Mouse (Mus musculus): Measurements from ENCODE around the gene Xab2. TPM values are rescaled to one million over a fixed set of nuclear protein-coding genes. Genes with fewer than 3 reads are reported as not detected.

Gene Xab2
- polyA plus RNA-seq, 1 experiment: 66.6 TPM

DNA sequence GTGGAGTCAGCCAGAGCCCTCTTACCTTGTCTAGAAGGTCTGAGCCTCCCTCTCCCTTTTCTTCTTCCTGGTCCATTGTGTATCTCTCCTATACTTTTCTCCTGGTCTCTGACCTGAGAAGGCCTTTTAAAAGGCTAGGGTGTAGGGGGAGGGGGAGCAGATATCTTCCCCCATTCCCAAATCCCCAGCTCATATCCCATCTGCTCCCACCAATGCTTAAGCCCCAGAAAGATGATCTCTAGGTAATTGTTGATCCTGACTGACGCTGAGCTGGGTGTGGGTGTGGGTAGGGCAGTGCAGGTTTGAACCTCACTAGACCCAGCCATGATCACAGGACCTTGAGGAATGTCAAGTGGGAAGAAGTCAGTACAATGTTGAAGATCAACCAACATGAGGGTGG is 4.3 kb upstream of the Xab2 start, which contains the start of gene Pcp2:
Gene Pcp2, minus strand, starts transcription at position 101 of the 400 bp plus-strand sequence.
- TF ChIP-seq CTCF (IDR thresholded peaks at IDR 0.05; ENCODE audit: insufficient read depth, low read length): no peak
- no peak for TF ChIP-seq POLR2A (IDR thresholded peaks at IDR 0.05; ENCODE audit: borderline replicate concordance, extremely low read depth, low read depth, low read length)
- 53% methylated on average over 1 of the region's 1 CpGs for WGBS

DNA sequence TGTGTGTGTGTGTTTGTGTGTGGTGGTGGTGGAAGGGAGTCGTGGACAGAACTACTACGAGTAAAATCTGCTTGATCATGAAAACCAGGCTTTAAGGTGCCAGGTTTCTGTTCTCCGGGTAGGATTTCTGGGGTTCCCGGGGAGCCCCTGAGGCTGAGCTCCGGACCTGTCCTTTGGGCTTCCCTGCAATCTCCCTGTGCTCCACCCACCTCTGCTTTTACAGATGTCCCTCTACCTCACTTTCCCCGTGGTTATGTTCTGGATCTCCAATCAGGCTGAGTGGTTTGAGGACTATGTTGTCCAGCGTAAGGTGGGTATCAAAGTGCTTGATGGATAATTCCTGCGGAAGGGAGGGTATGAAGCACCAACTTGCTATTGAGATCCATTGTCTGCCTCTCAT is 1.0 kb upstream of the Xab2 start:
- H3K4me1 ChIP-seq (ENCODE audit: control insufficient read depth, insufficient read depth, low read length): no peaks in the 10 kb centered on the region; the same call in 1 of the 2 replicates
- TF ChIP-seq POLR2A (IDR thresholded peaks at IDR 0.05; ENCODE audit: borderline replicate concordance, extremely low read depth, low read depth, low read length) (no peak), CTCF (IDR thresholded peaks at IDR 0.05; ENCODE audit: insufficient read depth, low read length) (no peak)
- WGBS: 58% methylated on average over 8 of the region's 8 CpGs
- H3K4me3 ChIP-seq (replicated peaks; ENCODE audit: extremely low read depth, low read depth, low read length): no peak overlapping the region
- no peak for DNase-seq

More for the DNA sequence above, 4.3 kb upstream of the Xab2 start, which contains the start of gene Pcp2:
- DNase-seq: no peak
- Histone ChIP-seq H3K4me1 (ENCODE audit: control insufficient read depth, insufficient read depth, low read length) (no peaks in the 10 kb centered on the region), H3K4me3 (replicated peaks; ENCODE audit: extremely low read depth, low read depth, low read length) (no peak within 1 kb of the TSS)

DNA sequence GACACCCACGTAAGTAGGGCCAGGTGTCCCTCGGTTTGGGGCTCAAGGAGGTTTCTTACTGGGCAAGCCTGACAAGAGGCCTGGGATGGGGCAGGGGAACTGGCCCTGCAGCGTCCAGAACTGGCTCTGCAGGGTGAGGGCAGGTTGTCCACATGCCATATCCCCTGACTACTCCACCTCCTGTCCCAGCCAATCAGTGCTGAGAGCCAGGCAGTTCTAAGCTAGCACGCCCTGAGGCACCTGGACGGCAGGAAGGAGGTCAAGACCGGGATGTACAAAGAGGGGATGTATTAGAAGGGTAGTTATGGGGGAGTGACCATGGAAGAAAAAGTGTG is 11.3 kb downstream of the Xab2 start:
- DNase-seq: peak; percentile 48
- 70% methylated on average over 6 of the region's 6 CpGs for WGBS
- no peak for TF ChIP-seq CTCF (IDR thresholded peaks at IDR 0.05; ENCODE audit: insufficient read depth, low read length)
- peak; percentile 27; the same call in 1 of the 2 replicates for TF ChIP-seq POLR2A (IDR thresholded peaks at IDR 0.05; ENCODE audit: borderline replicate concordance, extremely low read depth, low read depth, low read length)
- no peaks in the 10 kb centered on the region for H3K4me1 ChIP-seq (ENCODE audit: control insufficient read depth, insufficient read depth, low read length)
- no peak overlapping the region for H3K4me3 ChIP-seq (replicated peaks; ENCODE audit: extremely low read depth, low read depth, low read length)

DNA sequence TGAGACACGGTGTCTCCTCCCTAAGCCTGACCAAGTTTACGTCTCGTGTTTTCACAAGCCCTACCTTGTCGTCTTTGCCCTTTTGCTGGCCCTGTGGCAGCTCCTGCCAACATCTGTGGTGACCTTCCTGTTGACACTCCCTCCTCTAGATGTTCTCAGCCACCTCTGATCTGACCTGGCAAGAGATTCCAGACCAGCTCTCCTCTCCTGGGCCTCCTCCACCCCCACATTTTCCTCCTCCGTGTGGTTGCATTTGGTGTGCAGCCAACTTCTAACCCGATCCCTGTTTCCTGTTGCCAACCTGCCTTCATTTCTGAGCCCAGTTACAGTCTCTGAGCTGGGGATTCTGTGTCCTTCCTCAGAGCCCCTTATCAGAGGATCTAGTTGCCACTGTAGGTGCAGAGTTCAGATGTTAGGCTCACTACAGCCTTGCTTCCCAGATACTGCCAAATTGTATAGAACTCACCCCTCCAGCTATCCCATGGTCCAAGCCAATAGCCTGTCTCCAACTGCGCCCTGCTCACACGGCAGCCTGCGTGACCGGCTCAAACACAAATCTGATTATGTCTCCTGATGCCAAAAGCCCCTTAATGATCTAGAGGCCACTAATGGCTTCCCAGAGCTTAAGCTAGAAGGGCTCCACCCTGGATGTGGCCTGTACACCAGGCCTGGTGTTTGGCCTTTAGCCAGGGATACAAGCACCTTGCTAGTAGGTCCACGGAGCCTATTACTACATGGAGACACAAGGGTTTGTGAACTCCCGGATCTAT is 11.9 kb downstream of the Xab2 start:
- DNase-seq: peak; percentile 40
- Histone ChIP-seq H3K4me1 (ENCODE audit: control insufficient read depth, insufficient read depth, low read length) (no peaks in the 10 kb centered on the region), H3K4me3 (replicated peaks; ENCODE audit: extremely low read depth, low read depth, low read length) (no peak overlapping the region)
- 63% methylated on average over 12 of the region's 12 CpGs for WGBS
- TF ChIP-seq CTCF (IDR thresholded peaks at IDR 0.05; ENCODE audit: insufficient read depth, low read length) (no peak), POLR2A (IDR thresholded peaks at IDR 0.05; ENCODE audit: borderline replicate concordance, extremely low read depth, low read depth, low read length) (no peak)

DNA sequence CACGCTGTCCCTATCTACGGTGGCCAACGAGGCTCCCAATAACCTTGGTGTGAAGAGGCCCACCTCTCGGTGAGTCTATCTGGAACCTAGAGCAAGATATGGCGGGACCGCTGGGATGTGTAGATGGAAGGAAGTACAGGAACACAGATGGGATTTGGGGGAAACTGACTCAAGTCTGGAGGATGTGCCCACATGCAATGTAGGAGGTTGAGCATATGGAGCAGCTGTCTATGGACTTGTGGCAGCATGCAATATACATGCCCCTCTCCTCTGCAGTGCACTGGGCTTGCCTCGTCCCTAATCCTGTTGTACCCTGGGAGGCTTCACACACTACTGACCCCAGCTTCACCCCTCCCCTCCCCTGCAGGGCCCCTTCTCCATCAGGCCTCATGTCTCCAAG is 13.3 kb downstream of the Xab2 start:
- TF ChIP-seq POLR2A (IDR thresholded peaks at IDR 0.05; ENCODE audit: borderline replicate concordance, extremely low read depth, low read depth, low read length): no peak
- TF ChIP-seq CTCF (IDR thresholded peaks at IDR 0.05; ENCODE audit: insufficient read depth, low read length): no peak
- Histone ChIP-seq H3K4me3 (replicated peaks; ENCODE audit: extremely low read depth, low read depth, low read length) (no peak overlapping the region), H3K4me1 (ENCODE audit: control insufficient read depth, insufficient read depth, low read length) (no peaks in the 10 kb centered on the region)
- 88% methylated on average over 7 of the region's 7 CpGs for WGBS
- DNase-seq: no peak

DNA sequence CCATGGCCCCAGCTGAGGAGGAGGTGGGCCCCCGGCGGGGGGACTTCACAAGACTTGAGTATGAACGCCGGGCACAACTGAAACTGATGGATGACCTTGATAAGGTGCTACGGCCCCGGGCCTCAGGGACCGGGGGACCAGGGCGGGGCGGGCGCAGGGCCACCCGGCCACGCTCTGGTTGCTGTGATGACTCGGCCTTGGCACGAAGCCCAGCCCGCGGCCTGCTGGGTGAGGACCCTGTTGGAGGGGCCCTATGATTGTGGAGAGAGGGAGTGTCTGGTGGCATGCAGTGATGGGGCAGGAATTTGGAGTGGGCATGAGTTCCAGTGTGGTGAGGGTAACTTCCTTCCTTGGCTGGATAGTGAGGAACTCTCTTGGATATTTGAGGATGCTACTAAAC is 14.5 kb downstream of the Xab2 start:
- TF ChIP-seq POLR2A (IDR thresholded peaks at IDR 0.05; ENCODE audit: borderline replicate concordance, extremely low read depth, low read depth, low read length): no peak
- no peak for TF ChIP-seq CTCF (IDR thresholded peaks at IDR 0.05; ENCODE audit: insufficient read depth, low read length)
- WGBS: 42% methylated on average over 16 of the region's 16 CpGs
- no peak overlapping the region for H3K4me3 ChIP-seq (replicated peaks; ENCODE audit: extremely low read depth, low read depth, low read length)
- no peak for DNase-seq
- H3K4me1 ChIP-seq (ENCODE audit: control insufficient read depth, insufficient read depth, low read length): no peaks in the 10 kb centered on the region

DNA sequence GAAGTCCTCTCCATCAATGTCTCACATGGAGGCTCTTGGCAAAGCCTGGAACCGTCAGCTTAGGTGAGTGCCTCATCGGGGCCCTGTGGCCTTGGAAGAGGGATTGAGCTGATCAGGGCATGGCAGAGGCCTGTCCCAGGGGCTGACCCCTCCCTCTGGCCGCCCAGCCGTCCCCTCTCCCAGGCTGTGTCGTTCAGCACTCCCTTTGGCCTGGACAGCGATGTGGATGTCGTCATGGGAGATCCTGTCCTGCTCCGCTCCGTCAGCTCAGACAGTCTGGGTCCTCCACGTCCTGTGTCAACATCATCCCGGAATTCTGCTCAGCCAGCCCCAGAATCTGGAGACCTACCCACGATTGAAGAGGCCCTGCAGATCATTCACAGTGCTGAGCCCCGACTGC is 17.7 kb downstream of the Xab2 start:
- Histone ChIP-seq H3K4me3 (replicated peaks; ENCODE audit: extremely low read depth, low read depth, low read length) (no peak overlapping the region), H3K4me1 (ENCODE audit: control insufficient read depth, insufficient read depth, low read length) (no peaks in the 10 kb centered on the region)
- DNase-seq: no peak
- TF ChIP-seq POLR2A (IDR thresholded peaks at IDR 0.05; ENCODE audit: borderline replicate concordance, extremely low read depth, low read depth, low read length) (no peak), CTCF (IDR thresholded peaks at IDR 0.05; ENCODE audit: insufficient read depth, low read length) (no peak)
- 59% methylated on average over 13 of the region's 13 CpGs for WGBS

DNA sequence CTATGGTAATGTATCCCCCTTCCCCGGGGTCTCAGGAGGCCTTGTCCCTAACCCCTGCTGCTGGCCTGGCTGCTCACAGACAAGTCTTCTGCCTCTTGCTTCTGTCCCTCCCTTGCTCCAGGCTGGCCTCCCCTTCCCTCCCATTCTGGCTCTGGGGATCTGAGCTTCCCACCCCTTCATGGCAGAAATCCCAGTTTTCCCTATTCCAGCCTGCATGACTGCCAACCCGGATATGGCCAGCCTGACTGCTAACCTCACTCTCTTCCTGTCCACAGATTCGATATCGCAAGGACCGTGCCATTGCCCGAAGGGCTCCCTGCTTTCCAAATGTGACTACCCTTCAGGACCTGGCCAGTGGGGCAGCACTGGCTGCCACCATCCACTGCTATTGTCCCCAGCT is 20.7 kb downstream of the Xab2 start:
- TF ChIP-seq CTCF (IDR thresholded peaks at IDR 0.05; ENCODE audit: insufficient read depth, low read length) (no peak), POLR2A (IDR thresholded peaks at IDR 0.05; ENCODE audit: borderline replicate concordance, extremely low read depth, low read depth, low read length) (no peak)
- Histone ChIP-seq H3K4me3 (replicated peaks; ENCODE audit: extremely low read depth, low read depth, low read length) (no peak overlapping the region), H3K4me1 (ENCODE audit: control insufficient read depth, insufficient read depth, low read length) (no peaks in the 10 kb centered on the region)
- no peak for DNase-seq
- 54% methylated on average over 6 of the region's 6 CpGs for WGBS

DNA sequence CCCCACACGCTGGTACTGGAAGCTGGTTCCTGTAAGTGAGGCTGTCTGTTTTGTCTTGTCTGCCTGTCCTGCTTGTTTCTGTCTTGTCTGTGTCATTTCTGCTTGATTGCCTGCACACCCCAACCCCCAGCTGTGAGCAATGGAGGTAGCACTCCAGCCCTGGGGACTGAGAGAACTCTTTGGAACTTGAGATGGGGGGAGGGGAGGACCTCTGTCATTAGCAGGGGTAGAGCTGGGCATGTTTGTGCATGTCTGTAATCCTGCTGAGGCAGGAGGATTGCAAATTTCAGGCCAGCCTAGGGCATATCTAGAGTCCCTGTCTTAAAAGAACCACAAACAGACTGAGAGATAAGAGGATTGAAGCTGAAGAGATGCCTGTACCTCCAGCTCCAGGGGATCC is 21.9 kb downstream of the Xab2 start:
- DNase-seq: no peak
- 88% methylated on average over 1 of the region's 1 CpGs for WGBS
- no peak overlapping the region for H3K4me3 ChIP-seq (replicated peaks; ENCODE audit: extremely low read depth, low read depth, low read length)

DNA sequence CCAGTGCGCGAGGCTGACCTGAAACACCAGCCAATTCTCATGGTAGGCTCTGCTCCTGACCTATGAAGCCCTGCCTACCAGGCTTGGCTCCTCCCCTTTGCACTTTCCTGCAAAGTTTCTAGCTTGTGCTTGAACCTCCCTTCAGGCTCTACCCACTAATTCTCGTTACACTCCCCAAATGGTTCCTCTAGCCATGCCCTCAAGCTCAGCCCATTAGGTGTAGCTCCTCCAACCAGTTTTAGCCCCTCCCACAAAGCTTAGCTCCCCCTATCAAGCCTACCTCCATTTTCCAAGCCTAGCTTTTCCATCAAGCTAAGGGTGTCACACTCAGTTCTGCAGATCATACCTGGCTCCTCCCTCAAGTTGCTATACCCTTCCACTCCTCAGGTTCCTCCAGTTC is 23.1 kb downstream of the Xab2 start:
- no peak for DNase-seq
- Histone ChIP-seq H3K4me1 (ENCODE audit: control insufficient read depth, insufficient read depth, low read length) (no peaks in the 10 kb centered on the region), H3K4me3 (replicated peaks; ENCODE audit: extremely low read depth, low read depth, low read length) (no peak overlapping the region)
- 76% methylated on average over 3 of the region's 3 CpGs for WGBS
- TF ChIP-seq POLR2A (IDR thresholded peaks at IDR 0.05; ENCODE audit: borderline replicate concordance, extremely low read depth, low read depth, low read length): no peak
- TF ChIP-seq CTCF (IDR thresholded peaks at IDR 0.05; ENCODE audit: insufficient read depth, low read length): no peak

More for the DNA sequence above, 21.9 kb downstream of the Xab2 start:
- no peaks in the 10 kb centered on the region for H3K4me1 ChIP-seq (ENCODE audit: control insufficient read depth, insufficient read depth, low read length)
- TF ChIP-seq POLR2A (IDR thresholded peaks at IDR 0.05; ENCODE audit: borderline replicate concordance, extremely low read depth, low read depth, low read length) (no peak), CTCF (IDR thresholded peaks at IDR 0.05; ENCODE audit: insufficient read depth, low read length) (no peak)

Data from lung, adult 2 months (tissue).